Mouse (Mus musculus): ENCODE measurements around the gene Ptprn2. TPM values are rescaled to one million over a fixed set of nuclear protein-coding genes. Genes with fewer than 3 reads are reported as not detected.

Ptprn2 gene
- total and polyA plus RNA-seq, 3 experiments: 0.17 TPM; not detected in 2

DNA sequence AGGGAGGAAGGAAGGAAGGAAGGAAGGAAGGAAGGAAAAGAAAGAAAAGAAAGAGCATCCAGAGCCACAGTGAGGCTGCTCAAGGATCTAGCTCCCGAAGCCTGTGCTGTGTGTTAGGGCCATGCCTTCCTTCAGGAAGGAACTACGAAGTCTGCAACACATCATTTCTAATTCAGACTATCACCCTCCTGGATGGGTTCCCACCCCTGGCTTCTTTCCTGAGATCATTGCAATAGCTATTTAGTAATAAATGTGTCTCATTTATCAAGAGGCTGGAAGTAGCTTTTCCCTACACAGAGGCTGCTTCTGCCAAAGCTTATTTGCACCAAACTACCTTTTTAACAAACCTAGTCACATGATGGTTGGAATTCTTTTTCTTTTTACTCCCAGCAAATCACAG lies 801.9 kb downstream of the Ptprn2 start:
- Histone ChIP-seq H3K9ac (ENCODE audit: insufficient read depth, low read depth) (no peak overlapping the region), H3K4me2 (ENCODE audit: insufficient read depth, low read depth, poor library complexity, severe bottlenecking) (no peak overlapping the region), H3K4me3 (replicated peaks in 1 of 3; ENCODE audit: low read depth in 2 of 3, low read length in 2 of 3, poor library complexity in 1 of 3) (no peak overlapping the region), H3K27ac (ENCODE audit: insufficient read depth, low read depth) (no peak overlapping the region), H3K9me3 (replicated peaks; ENCODE audit: low read length) (no peaks in the 10 kb centered on the region), H3K79me2 (replicated peaks; ENCODE audit: control insufficient read depth, extremely low read depth, insufficient read depth, poor library complexity, severe bottlenecking) (no peaks in the 10 kb centered on the region), H3K4me1 (ENCODE audit: control insufficient read depth in 1 of 2, insufficient read depth in 2 of 2) (peaks cover 0 to 6% of the 10 kb centered on the region in 2 experiments; a peak in 1 of 4 replicates), H3K27me3 (replicated peaks) (no peaks in the 10 kb centered on the region), H3K36me3 (replicated peaks in 1 of 2; ENCODE audit: control insufficient read depth in 1 of 2, insufficient read depth in 1 of 2, low read length in 1 of 2) (no peaks in the 10 kb centered on the region)
- no peak for TF ChIP-seq HCFC1 (IDR thresholded peaks at IDR 0.05; ENCODE audit: low read depth, low read length)
- TF ChIP-seq CHD1 (IDR thresholded peaks at IDR 0.05; ENCODE audit: low read depth, low read length): no peak
- no peak for TF ChIP-seq ZC3H11A (IDR thresholded peaks at IDR 0.05; ENCODE audit: low read depth, low read length)
- no peak for TF ChIP-seq MAZ (IDR thresholded peaks at IDR 0.05; ENCODE audit: low read depth, low read length)
- TF ChIP-seq GABPA (IDR thresholded peaks at IDR 0.05; ENCODE audit: insufficient replicate concordance, low read depth, low read length): no peak
- TF ChIP-seq UBTF (IDR thresholded peaks at IDR 0.05; ENCODE audit: low read depth, low read length): no peak
- no peak for TF ChIP-seq JUND (conservative IDR thresholded peaks at IDR 0.05; ENCODE audit: low read depth, low read length)
- DNase-seq (ENCODE audit: extremely low read depth): no peak
- in situ Hi-C loops (cut with MboI; ENCODE audit: low pct_ligation_motif_present, low pct_unique_long_range_greater_than_20kb, low sequenced_read_pairs) (no loop called here), dilution Hi-C loops (cut with MboI; ENCODE audit: extremely low pct_ligation_motif_present, extremely low pct_unique_long_range_greater_than_20kb, low sequenced_read_pairs) (no loop called here)

GRCm38 (mm10) chr12:117291943-117292342 lies 806.4 kb downstream of the Ptprn2 start:
- DNase-seq (ENCODE audit: extremely low read depth): no peak
- TF ChIP-seq ZC3H11A (IDR thresholded peaks at IDR 0.05; ENCODE audit: low read depth, low read length) (no peak), ZNF384 (IDR thresholded peaks at IDR 0.05; ENCODE audit: low read depth, low read length) (no peak), UBTF (IDR thresholded peaks at IDR 0.05; ENCODE audit: low read depth, low read length) (no peak), BHLHE40 (IDR thresholded peaks at IDR 0.05; ENCODE audit: low read depth, low read length) (no peak), CTCF (conservative IDR thresholded peaks at IDR 0.05 in 1 of 2, IDR thresholded peaks at IDR 0.05 in 1 of 2; ENCODE audit: low read depth in 2 of 2, low read length in 2 of 2) (no peak), ZKSCAN1 (IDR thresholded peaks at IDR 0.05; ENCODE audit: borderline replicate concordance, low read depth, low read length) (no peak), POLR2A (IDR thresholded peaks at IDR 0.05; ENCODE audit: low read depth, low read length) (no peak), EP300 (IDR thresholded peaks at IDR 0.05; ENCODE audit: low read length) (no peak)
- in situ Hi-C loops (cut with MboI; ENCODE audit: low pct_ligation_motif_present, low pct_unique_long_range_greater_than_20kb, low sequenced_read_pairs): no loop called here

DNA sequence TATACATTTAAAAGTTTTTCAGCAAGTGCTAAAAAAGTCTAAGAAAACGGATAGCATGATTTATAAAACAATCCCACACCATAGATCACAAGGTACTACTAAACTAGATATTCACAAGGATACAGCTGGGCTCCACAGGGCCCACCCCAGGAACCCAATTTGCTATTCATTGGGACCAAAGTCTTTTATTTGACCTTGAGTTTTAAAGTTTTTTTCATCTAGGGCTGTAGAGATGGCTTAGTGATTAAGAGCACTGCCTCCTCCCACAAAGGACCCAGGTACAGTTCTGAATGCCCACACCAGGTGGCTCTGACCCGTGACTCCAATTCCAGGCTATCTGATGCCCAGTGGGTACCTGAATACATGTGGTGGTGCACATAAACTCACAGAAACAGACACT lies 811.3 kb downstream of the Ptprn2 start:
- no peak overlapping the region for H3K4me3 ChIP-seq (replicated peaks in 1 of 3; ENCODE audit: low read depth in 2 of 3, low read length in 2 of 3, poor library complexity in 1 of 3)
- dilution Hi-C loops (cut with MboI; ENCODE audit: extremely low pct_ligation_motif_present, extremely low pct_unique_long_range_greater_than_20kb, low sequenced_read_pairs) (no loop called here), in situ Hi-C loops (cut with MboI; ENCODE audit: low pct_ligation_motif_present, low pct_unique_long_range_greater_than_20kb, low sequenced_read_pairs) (no loop called here)
- no peak overlapping the region for H3K4me2 ChIP-seq (ENCODE audit: insufficient read depth, low read depth, poor library complexity, severe bottlenecking)
- H3K27ac ChIP-seq (ENCODE audit: insufficient read depth, low read depth): no peak overlapping the region
- DNase-seq (ENCODE audit: extremely low read depth): no peak
- H3K9me3 ChIP-seq (replicated peaks; ENCODE audit: low read length): no peaks in the 10 kb centered on the region
- no peak overlapping the region for H3K9ac ChIP-seq (ENCODE audit: insufficient read depth, low read depth)
- H3K4me1 ChIP-seq (ENCODE audit: control insufficient read depth in 1 of 2, insufficient read depth in 2 of 2): peaks cover 2 to 20% of the 10 kb centered on the region in 2 experiments
- H3K79me2 ChIP-seq (replicated peaks; ENCODE audit: control insufficient read depth, extremely low read depth, insufficient read depth, poor library complexity, severe bottlenecking): no peaks in the 10 kb centered on the region
- TF ChIP-seq BHLHE40 (IDR thresholded peaks at IDR 0.05; ENCODE audit: low read depth, low read length): no peak
- no peak for TF ChIP-seq USF1 (IDR thresholded peaks at IDR 0.05; ENCODE audit: low read depth, low read length)
- TF ChIP-seq MAX (IDR thresholded peaks at IDR 0.05; ENCODE audit: low read length): no peak
- TF ChIP-seq JUN (IDR thresholded peaks at IDR 0.05; ENCODE audit: insufficient read depth, low read depth, low read length): no peak
- no peak for TF ChIP-seq JUND (conservative IDR thresholded peaks at IDR 0.05; ENCODE audit: low read depth, low read length)
- no peak for TF ChIP-seq POLR2A (IDR thresholded peaks at IDR 0.05; ENCODE audit: low read depth, low read length)
- TF ChIP-seq POLR2AphosphoS2 (IDR thresholded peaks at IDR 0.05; ENCODE audit: low read depth, low read length): no peak
- TF ChIP-seq HCFC1 (IDR thresholded peaks at IDR 0.05; ENCODE audit: low read depth, low read length): no peak
- TF ChIP-seq NRF1 (IDR thresholded peaks at IDR 0.05; ENCODE audit: low read depth, low read length): no peak
- no peak for TF ChIP-seq MYC (IDR thresholded peaks at IDR 0.05; ENCODE audit: low read depth, low read length)
- no peak for TF ChIP-seq ZKSCAN1 (IDR thresholded peaks at IDR 0.05; ENCODE audit: borderline replicate concordance, low read depth, low read length)
- no peak for TF ChIP-seq MXI1 (IDR thresholded peaks at IDR 0.05; ENCODE audit: low read depth, low read length)
- no peak for TF ChIP-seq NELFE (IDR thresholded peaks at IDR 0.05; ENCODE audit: low read depth, low read length)
- no peak for TF ChIP-seq SMC3 (IDR thresholded peaks at IDR 0.05; ENCODE audit: low read depth, low read length)
- TF ChIP-seq EP300 (IDR thresholded peaks at IDR 0.05; ENCODE audit: low read length): no peak
- no peak for TF ChIP-seq ZMIZ1 (IDR thresholded peaks at IDR 0.05; ENCODE audit: low read depth, low read length)
- no peak for TF ChIP-seq MEF2A (IDR thresholded peaks at IDR 0.05; ENCODE audit: borderline replicate concordance, low read depth, low read length)
- H3K36me3 ChIP-seq (replicated peaks in 1 of 2; ENCODE audit: control insufficient read depth in 1 of 2, insufficient read depth in 1 of 2, low read length in 1 of 2): no peaks in the 10 kb centered on the region
- no peaks in the 10 kb centered on the region for H3K27me3 ChIP-seq (replicated peaks)

More at GRCm38 (mm10) chr12:117291943-117292342, 806.4 kb downstream of the Ptprn2 start:
- no peaks in the 10 kb centered on the region for H3K27me3 ChIP-seq (replicated peaks)
- no peak overlapping the region for H3K4me2 ChIP-seq (ENCODE audit: insufficient read depth, low read depth, poor library complexity, severe bottlenecking)
- no peak overlapping the region for H3K9ac ChIP-seq (ENCODE audit: insufficient read depth, low read depth)
- no peaks in the 10 kb centered on the region for H3K9me3 ChIP-seq (replicated peaks; ENCODE audit: low read length)
- no peaks in the 10 kb centered on the region for H3K36me3 ChIP-seq (replicated peaks in 1 of 2; ENCODE audit: control insufficient read depth in 1 of 2, insufficient read depth in 1 of 2, low read length in 1 of 2)
- H3K79me2 ChIP-seq (replicated peaks; ENCODE audit: control insufficient read depth, extremely low read depth, insufficient read depth, poor library complexity, severe bottlenecking): no peaks in the 10 kb centered on the region
- peaks cover 0 to 4% of the 10 kb centered on the region in 2 experiments; a peak in 1 of 4 replicates for H3K4me1 ChIP-seq (ENCODE audit: control insufficient read depth in 1 of 2, insufficient read depth in 2 of 2)
- H3K27ac ChIP-seq (ENCODE audit: insufficient read depth, low read depth): no peak overlapping the region
- H3K4me3 ChIP-seq (replicated peaks in 1 of 3; ENCODE audit: low read depth in 2 of 3, low read length in 2 of 3, poor library complexity in 1 of 3): no peak overlapping the region
- dilution Hi-C loops (cut with MboI; ENCODE audit: extremely low pct_ligation_motif_present, extremely low pct_unique_long_range_greater_than_20kb, low sequenced_read_pairs): no loop called here
